Mouse (Mus musculus): ENCODE measurements around the gene Bcl6b. TPM values are rescaled to one million over a fixed set of nuclear protein-coding genes. Genes with fewer than 3 reads are reported as not detected.

Bcl6b gene
- 5.7 and 5.9 TPM in 2 replicates for polyA plus RNA-seq (2016; fragmentation: Nextera tagmentation; extraction: Ambion mirVana)

DNA sequence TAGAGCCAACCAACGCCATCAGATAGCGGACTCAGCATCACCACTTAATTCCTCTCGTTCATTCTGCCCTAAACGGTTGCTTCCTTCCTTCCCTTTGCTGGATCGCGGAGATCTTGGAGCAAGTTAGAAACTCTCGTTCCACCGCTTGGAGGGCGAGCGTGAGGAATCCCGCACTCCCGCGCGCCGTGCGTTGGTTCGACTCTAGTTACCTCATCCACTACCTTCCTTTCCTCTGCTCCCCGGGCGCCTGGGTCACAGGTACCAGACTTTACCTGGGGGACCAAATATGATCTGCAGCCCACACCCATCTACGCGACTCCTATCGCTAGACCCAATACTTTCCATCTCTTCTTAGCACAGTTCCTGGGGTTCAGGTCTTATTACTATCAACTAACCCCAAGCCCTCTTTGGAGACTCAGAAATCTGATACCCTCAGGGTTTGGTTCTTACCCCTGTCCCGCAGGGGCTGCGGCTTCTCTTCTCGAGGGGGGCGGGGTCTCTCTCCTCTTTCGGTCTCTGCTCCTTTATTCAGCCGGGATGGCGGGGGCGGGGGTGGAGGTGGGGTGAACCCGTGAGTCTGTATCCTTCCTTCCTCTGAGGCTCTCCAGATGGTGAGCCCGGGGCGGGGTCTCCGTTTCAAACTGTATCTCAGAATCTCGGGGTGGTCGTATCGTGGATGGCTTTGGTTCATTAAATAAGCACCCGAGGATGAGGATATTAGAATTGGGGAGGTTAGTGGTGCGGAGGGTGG, at the start of gene Bcl6b:
TSS of gene Bcl6b (minus strand) at position 539 of the 751 bp plus-strand sequence.
- 3% methylated on average over 39 of the region's 39 CpGs for WGBS
- peaks cover 49% of the 10 kb centered on the region for H3K4me1 ChIP-seq
- no peaks in the 10 kb centered on the region for H3K9me3 ChIP-seq
- peaks cover 72% of the 10 kb centered on the region for H3K27me3 ChIP-seq
- 0 out of 2 replicates have a peak, but pooled peaks have one; percentile 5 for ATAC-seq (ENCODE audit: low FRiP score)
- peak within 1 kb of the TSS; percentile 8; the same call in 1 of the 2 replicates for H3K9ac ChIP-seq
- peak within 1 kb of the TSS; percentile 29 for H3K4me3 ChIP-seq (replicated peaks)
- peak within 1 kb of the TSS; percentile 49 for H3K4me2 ChIP-seq
- peaks cover 5% of the 10 kb centered on the region for H3K36me3 ChIP-seq (replicated peaks)
- H3K27ac ChIP-seq: no peak within 1 kb of the TSS; the same call in 1 of the 2 replicates

DNA sequence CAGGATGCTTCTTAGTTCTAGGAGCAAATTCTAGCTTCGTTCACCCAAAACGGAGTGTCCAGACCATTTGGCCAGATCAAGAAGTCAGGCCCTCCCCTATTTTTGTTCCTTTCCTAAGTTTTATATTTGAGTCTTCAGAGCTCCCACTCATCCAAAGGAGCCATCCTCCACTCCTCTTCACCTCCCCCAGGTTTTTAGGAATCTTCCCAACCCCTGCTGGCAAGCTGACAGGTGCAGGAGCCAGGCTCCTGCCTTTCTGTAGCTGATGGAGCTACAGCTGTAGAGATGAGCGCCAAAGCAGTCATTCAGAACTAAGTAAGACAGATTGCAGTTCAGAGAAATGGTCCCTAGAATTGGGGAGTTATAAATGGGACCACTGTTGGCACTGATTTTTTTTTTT, 49.4 kb upstream of the Bcl6b start:
- no peak for ATAC-seq (ENCODE audit: low FRiP score)
- Histone ChIP-seq H3K27me3 (no peaks in the 10 kb centered on the region; the same call in 1 of the 2 replicates), H3K36me3 (replicated peaks) (no peaks in the 10 kb centered on the region), H3K4me2 (no peak overlapping the region), H3K9ac (no peak overlapping the region), H3K4me1 (no peaks in the 10 kb centered on the region), H3K27ac (no peak overlapping the region), H3K4me3 (replicated peaks) (no peak overlapping the region), H3K9me3 (no peaks in the 10 kb centered on the region)
- 88% methylated on average over 3 of the region's 3 CpGs for WGBS

GRCm38 (mm10) chr11:70271641-70272040, 42.0 kb upstream of the Bcl6b start:
- no peaks in the 10 kb centered on the region for H3K4me1 ChIP-seq
- H3K9me3 ChIP-seq: no peaks in the 10 kb centered on the region
- no peak for ATAC-seq (ENCODE audit: low FRiP score)
- 0 out of 2 replicates have a peak, but pooled peaks cover 4% of the 10 kb centered on the region for H3K27me3 ChIP-seq
- no peak overlapping the region for H3K4me2 ChIP-seq
- H3K27ac ChIP-seq: no peak overlapping the region
- H3K9ac ChIP-seq: no peak overlapping the region
- H3K4me3 ChIP-seq (replicated peaks): no peak overlapping the region
- WGBS: 86% methylated on average over 7 of the region's 7 CpGs
- no peaks in the 10 kb centered on the region for H3K36me3 ChIP-seq (replicated peaks)

- Histone ChIP-seq H3K27me3 (peaks cover 9% of the 10 kb centered on the region; the same call in 1 of the 2 replicates), H3K4me2 (no peak overlapping the region), H3K36me3 (replicated peaks) (no peaks in the 10 kb centered on the region), H3K27ac (no peak overlapping the region), H3K4me3 (replicated peaks) (no peak overlapping the region), H3K4me1 (no peaks in the 10 kb centered on the region), H3K9ac (no peak overlapping the region), H3K9me3 (no peaks in the 10 kb centered on the region)
- ATAC-seq (ENCODE audit: low FRiP score): no peak
- WGBS: 74% methylated on average over 1 of the region's 1 CpGs
Observed at GRCm38 (mm10) chr11:70266405-70266804, 36.8 kb upstream of the Bcl6b start.

DNA sequence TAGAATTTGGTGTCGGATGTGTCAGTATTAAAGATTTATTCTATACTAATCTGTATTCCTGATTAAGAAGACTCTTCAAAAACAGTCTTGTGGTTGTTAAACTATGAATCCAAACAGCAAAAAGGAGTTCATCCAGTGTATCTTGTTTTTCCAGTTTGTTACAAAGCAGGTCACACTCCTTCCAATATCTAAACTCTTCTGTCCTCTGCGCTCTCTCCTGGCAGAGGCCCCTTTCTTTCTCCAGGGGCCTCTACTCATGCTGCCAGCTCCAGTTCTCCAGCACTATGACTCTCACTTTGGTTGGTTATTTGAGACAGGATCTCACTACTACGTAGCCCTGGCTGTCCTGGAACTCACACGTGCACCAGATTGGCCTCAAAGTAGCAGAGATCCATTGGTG, 36.2 kb upstream of the Bcl6b start:
- Histone ChIP-seq H3K9me3 (no peaks in the 10 kb centered on the region), H3K27ac (no peak overlapping the region), H3K9ac (no peak overlapping the region), H3K4me2 (no peak overlapping the region), H3K4me3 (replicated peaks) (no peak overlapping the region), H3K4me1 (no peaks in the 10 kb centered on the region), H3K36me3 (replicated peaks) (no peaks in the 10 kb centered on the region), H3K27me3 (peaks cover 8% of the 10 kb centered on the region; the same call in 1 of the 2 replicates)
- WGBS: 79% methylated on average over 4 of the region's 4 CpGs
- no peak for ATAC-seq (ENCODE audit: low FRiP score)

- no peaks in the 10 kb centered on the region for H3K4me1 ChIP-seq
- WGBS: 63% methylated on average over 3 of the region's 3 CpGs
- H3K9me3 ChIP-seq: no peaks in the 10 kb centered on the region
- no peak overlapping the region for H3K27ac ChIP-seq
- peaks cover 8% of the 10 kb centered on the region; the same call in 1 of the 2 replicates for H3K27me3 ChIP-seq
- H3K36me3 ChIP-seq (replicated peaks): no peaks in the 10 kb centered on the region
- H3K9ac ChIP-seq: no peak overlapping the region
- ATAC-seq (ENCODE audit: low FRiP score): no peak
- H3K4me2 ChIP-seq: no peak overlapping the region
- H3K4me3 ChIP-seq (replicated peaks): no peak overlapping the region
Observed at GRCm38 (mm10) chr11:70265252-70265651, 35.7 kb upstream of the Bcl6b start.

- no peak overlapping the region for H3K4me3 ChIP-seq (replicated peaks)
- no peak overlapping the region for H3K4me2 ChIP-seq
- WGBS: 91% methylated on average over 4 of the region's 4 CpGs
- no peak overlapping the region for H3K9ac ChIP-seq
- no peaks in the 10 kb centered on the region for H3K9me3 ChIP-seq
- peaks cover 33% of the 10 kb centered on the region for H3K27me3 ChIP-seq
- ATAC-seq (ENCODE audit: low FRiP score): no peak
- H3K27ac ChIP-seq: no peak overlapping the region
- H3K4me1 ChIP-seq: peaks cover 12% of the 10 kb centered on the region; the same call in 1 of the 2 replicates
- no peaks in the 10 kb centered on the region for H3K36me3 ChIP-seq (replicated peaks)
Observed at GRCm38 (mm10) chr11:70259035-70259434, 29.4 kb upstream of the Bcl6b start.

GRCm38 (mm10) chr11:70254931-70255531, 25.4 kb upstream of the Bcl6b start, which contains the start of gene Alox12:
Gene Alox12, minus strand, starts transcription at chr11:70255353.
- ATAC-seq (ENCODE audit: low FRiP score): no peak
- Histone ChIP-seq H3K4me1 (peaks cover 12% of the 10 kb centered on the region; the same call in 1 of the 2 replicates), H3K27me3 (peaks cover 72% of the 10 kb centered on the region), H3K9ac (no peak within 1 kb of the TSS), H3K4me2 (peak within 1 kb of the TSS; percentile 39), H3K4me3 (replicated peaks) (peak within 1 kb of the TSS; percentile 24), H3K27ac (no peak within 1 kb of the TSS), H3K36me3 (replicated peaks) (no peaks in the 10 kb centered on the region), H3K9me3 (no peaks in the 10 kb centered on the region)
- 1% methylated on average over 25 of the region's 25 CpGs for WGBS

- 7% methylated on average over 18 of the region's 18 CpGs for WGBS
- ATAC-seq (ENCODE audit: low FRiP score): no peak
- H3K4me3 ChIP-seq (replicated peaks): peak overlapping the region; percentile 24
- H3K9ac ChIP-seq: no peak overlapping the region
- H3K4me1 ChIP-seq: peaks cover 12% of the 10 kb centered on the region; the same call in 1 of the 2 replicates
- no peaks in the 10 kb centered on the region for H3K9me3 ChIP-seq
- no peaks in the 10 kb centered on the region for H3K36me3 ChIP-seq (replicated peaks)
- no peak overlapping the region for H3K27ac ChIP-seq
- peaks cover 73% of the 10 kb centered on the region for H3K27me3 ChIP-seq
- peak overlapping the region; percentile 39; the same call in 1 of the 2 replicates for H3K4me2 ChIP-seq
Observed at GRCm38 (mm10) chr11:70254337-70254736, 24.7 kb upstream of the Bcl6b start.

GRCm38 (mm10) chr11:70251853-70252252, 22.3 kb upstream of the Bcl6b start:
- no peaks in the 10 kb centered on the region for H3K9me3 ChIP-seq
- no peak for ATAC-seq (ENCODE audit: low FRiP score)
- no peak overlapping the region for H3K9ac ChIP-seq
- WGBS: 80% methylated on average over 8 of the region's 8 CpGs
- H3K4me1 ChIP-seq: peaks cover 12% of the 10 kb centered on the region; the same call in 1 of the 2 replicates
- H3K4me2 ChIP-seq: no peak overlapping the region
- no peaks in the 10 kb centered on the region for H3K36me3 ChIP-seq (replicated peaks)
- H3K27ac ChIP-seq: no peak overlapping the region
- no peak overlapping the region for H3K4me3 ChIP-seq (replicated peaks)
- H3K27me3 ChIP-seq: peaks cover 76% of the 10 kb centered on the region

DNA sequence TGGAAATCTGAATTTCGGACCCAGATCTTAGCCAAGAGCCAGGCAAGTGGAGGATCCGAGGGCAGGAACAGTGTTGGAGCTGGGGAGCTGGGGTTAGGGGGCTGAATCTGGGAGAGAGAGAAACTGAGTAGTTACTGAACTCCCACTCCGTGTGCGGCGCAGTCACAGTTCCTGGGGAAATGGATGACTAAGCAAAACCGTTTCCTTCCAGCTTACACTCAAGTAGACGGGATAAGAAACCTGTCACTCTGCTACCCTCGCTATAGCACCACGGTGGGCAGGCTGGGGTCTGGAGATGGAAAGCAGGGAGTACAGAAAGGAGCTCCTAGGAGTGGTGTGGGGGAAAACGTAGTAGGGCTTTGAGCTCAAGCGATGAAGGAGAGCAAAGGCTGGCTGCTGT, 20.6 kb upstream of the Bcl6b start:
- no peak for ATAC-seq (ENCODE audit: low FRiP score)
- Histone ChIP-seq H3K4me1 (peaks cover 11% of the 10 kb centered on the region; the same call in 1 of the 2 replicates), H3K9ac (no peak overlapping the region), H3K9me3 (no peaks in the 10 kb centered on the region), H3K27ac (no peak overlapping the region), H3K4me3 (replicated peaks) (no peak overlapping the region), H3K36me3 (replicated peaks) (no peaks in the 10 kb centered on the region), H3K4me2 (no peak overlapping the region), H3K27me3 (peaks cover 62% of the 10 kb centered on the region)
- 77% methylated on average over 11 of the region's 11 CpGs for WGBS

GRCm38 (mm10) chr11:70247136-70247845, 17.7 kb upstream of the Bcl6b start:
- H3K4me2 ChIP-seq: no peak overlapping the region
- no peak overlapping the region for H3K27ac ChIP-seq
- WGBS: 47% methylated on average over 9 of the region's 9 CpGs
- no peak for ATAC-seq (ENCODE audit: low FRiP score)
- H3K36me3 ChIP-seq (replicated peaks): no peaks in the 10 kb centered on the region
- no peak overlapping the region for H3K4me3 ChIP-seq (replicated peaks)
- H3K27me3 ChIP-seq: peaks cover 45% of the 10 kb centered on the region
- no peaks in the 10 kb centered on the region for H3K9me3 ChIP-seq
- H3K4me1 ChIP-seq: no peaks in the 10 kb centered on the region
- H3K9ac ChIP-seq: no peak overlapping the region
